Mouse (Mus musculus) adrenal gland, adult 2 months (tissue): ENCODE results near the gene Ankdd1a. TPM values are rescaled to one million over a fixed set of nuclear protein-coding genes. Genes with fewer than 3 reads are reported as not detected.

Source experiments
- DNase-seq: peaks from one replicate; pipeline ENCODE4 v3.0.0; 2021
- polyA plus RNA-seq: library from polyadenylated mRNA; depleted of rRNA; stranded (reverse); fragments of >200 nt; gene quantifications from 2 replicates; pipeline ENCODE4 v1.2.3, GENCODE M21; 2012
- total RNA-seq, 2 experiments: library from RNA; stranded (reverse); gene quantifications; 2 replicates each; pipeline ENCODE4 v1.2.3; 2021

Ankdd1a gene
- total and polyA plus RNA-seq, 3 experiments: 0.32 to 3.3 (median 0.45) TPM

DNA sequence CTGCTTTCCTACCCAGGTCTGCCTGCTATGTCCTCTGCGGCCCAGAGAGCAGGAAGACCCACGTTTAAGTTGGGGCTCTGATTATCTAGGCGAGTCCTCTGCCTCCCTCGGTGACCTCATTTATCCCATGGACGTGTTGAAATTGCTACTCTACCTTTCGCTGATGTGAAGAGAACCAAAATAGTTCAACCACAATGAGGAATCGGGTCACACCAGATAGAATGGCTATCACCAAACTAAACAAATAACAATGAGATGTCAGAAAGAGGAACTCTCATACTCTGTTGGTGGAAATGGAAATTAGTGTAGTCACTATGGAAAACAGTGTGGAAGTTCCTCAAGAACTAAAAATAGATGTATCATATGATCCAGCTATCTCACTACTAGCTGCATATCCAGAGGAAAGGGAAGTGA lies 22.1 kb upstream of the Ankdd1a start:
- no peak for DNase-seq

DNA sequence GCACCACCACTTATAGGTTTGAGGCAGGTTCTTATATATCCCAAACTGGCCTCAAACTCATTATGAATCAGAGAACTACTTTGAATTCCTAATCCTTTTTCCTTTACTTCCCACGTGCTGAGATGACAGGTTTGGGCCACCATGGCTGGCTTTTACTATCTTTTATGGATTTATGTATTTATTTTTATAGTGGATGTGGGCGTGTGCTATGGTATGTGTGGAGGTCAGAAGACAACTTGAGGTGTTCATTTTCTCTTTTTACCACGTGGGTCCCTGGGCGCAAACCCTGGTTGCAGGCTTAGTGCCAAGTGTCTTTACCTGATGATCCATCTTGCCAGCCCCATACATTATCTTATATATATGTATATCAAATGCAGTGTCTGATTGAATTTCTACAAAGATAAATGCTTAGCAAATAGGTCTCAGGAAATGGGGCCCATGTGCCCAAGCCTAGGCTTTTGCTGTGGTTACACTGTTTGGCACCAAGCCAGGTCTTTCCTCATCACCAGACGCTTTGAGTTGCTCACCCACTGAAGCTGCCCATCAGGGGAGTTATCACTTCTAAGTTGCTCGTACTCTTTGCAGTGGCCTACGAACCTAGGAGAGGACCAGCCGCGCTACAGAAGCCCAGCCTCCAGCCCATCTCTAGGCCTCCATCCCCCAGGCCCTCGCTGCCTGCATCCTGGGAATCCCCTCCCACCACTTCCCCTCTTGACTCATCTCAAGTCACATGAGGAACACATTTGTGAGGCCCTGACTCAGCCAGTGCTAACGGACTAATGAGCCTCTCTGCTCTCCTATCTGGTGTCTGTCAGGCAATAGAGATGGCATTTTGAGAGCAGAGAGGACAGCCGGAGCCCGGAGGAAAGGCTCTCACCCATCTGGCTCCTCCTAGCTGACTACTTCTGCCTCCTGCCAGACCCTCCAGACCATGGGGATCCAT lies 21.4 kb upstream of the Ankdd1a start:
- peak; percentile 86 for DNase-seq

DNA sequence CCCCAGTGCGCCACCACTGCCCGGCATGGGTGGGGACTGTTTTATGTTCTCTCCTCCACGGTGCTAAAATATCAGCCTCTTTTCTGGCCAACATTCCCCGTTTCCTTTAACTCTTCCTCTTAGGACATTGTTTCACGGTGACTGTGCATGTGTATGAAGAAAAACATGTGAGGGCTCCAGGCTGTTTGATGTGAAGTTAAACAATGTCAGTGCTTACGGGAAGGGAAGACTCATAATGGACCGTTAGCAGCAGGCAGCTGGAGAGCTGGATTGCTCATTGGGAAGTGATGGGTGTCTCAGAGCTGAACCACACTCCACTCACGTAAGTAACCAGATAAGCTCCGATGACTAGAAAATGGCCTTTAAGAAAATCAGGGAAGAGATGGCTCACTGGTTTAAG lies 19.7 kb upstream of the Ankdd1a start:
- no peak for DNase-seq

DNA sequence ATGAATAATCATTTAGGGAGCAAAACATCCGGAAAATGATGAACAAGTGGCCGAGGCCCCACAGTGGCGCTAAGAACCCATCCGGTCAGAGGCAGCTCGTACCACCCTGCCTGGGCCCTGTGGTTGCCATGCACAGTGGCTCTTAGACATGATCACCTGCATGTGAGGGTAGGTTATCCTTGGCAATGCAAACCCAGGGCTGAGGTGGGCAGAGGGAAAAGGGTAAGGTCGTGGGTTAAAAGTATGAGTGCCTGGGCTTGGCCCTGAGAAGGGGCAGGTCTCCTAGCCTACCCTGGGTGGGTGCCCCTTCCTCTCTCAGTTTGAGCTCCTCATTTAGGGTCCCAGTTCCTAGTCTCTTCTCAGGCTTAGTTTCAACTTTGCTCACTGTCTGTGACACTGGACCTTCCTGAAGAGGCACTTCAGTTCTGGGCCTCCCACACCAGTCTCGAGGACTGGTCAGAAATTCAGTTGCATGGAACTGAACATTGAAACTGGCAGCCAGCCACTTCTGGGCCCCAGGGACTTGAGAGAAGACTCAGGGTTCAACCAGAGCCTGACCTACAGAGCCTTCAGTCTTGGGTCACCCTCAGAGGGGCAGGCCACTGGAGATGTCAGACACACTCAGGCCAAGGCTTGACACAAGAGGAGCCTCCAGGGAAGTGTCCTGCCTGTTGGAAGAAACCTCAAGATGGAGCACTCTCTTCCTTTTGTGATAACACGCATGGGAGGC lies 18.1 kb upstream of the Ankdd1a start:
- DNase-seq: no peak

DNA sequence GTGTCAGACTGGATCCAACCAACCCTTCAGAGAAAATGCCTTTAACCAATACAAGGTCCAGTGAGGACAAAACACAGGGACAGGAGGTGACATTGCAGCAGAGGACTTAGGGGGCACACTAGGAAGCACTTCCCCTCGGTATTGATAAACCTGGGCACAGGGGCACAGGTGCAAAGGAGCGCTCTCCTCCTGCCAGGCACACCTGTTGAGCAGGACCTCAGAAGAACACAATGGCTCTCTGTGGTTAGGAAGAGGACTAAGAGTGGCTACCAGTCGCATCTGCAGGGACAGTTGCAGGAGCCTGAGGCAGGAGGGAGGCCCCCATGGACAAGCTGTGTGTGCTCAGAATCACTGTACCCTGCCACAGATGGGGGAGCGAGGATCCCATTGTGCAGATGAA lies 16.5 kb upstream of the Ankdd1a start:
- DNase-seq: no peak

DNA sequence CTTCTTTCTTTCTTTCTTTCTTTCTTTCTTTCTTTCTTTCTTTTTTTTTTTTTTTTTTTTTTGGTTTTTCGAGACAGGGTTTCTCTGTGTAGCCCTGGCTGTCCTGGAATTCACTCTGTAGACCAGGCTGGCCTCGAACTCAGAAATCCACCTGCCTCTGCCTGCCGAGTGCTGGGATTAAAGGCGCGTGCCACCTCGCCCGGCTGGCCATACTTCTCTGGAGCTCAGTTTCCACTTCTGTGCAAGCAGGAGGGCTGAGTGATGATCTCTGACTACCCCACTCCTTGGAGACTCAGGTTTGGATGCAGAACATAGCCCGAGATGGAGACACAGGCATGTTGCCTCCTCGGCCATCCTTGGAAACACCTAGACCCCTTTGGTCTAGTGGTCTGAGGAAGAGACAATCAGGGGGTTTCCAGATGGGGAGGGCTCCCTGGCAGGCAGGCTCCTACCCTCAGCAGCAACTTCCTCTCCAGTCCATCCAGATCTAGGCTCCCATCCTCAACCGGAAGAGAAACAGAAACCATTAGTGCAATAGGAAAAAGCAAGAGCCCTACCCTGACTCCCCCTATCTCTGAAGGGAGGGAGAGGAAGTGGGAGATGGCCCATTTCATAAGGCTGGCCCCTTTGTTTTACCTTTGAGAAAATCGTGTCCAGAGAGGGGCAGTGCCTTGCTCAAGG lies 15.9 kb upstream of the Ankdd1a start:
- no peak for DNase-seq

DNA sequence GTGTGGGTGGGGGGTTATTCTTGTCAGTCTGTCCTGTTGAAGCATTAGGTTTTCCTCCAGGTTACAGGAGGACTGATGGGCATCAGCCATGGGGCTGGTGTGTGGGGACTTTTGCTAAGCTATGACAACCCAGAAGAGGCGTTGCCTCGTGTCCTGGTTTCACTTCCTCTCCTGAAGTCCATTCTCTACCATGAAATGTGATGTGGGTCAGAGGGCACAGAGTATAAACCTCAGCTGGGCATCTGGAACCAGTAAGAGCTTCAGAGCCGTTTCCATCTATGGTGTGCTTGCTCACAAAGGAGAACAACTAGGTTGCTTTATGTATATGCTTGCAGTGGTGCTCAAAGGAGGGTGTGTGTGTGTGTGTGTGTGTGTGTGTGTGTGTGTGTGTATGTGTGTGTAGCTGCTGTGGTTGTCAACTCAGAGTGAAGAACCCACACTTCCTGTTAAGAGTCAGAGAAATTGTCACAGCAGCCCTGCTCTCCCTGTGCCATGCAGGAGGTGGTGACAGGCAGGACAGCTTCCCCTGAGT lies 15.3 kb upstream of the Ankdd1a start:
- DNase-seq: no peak

DNA sequence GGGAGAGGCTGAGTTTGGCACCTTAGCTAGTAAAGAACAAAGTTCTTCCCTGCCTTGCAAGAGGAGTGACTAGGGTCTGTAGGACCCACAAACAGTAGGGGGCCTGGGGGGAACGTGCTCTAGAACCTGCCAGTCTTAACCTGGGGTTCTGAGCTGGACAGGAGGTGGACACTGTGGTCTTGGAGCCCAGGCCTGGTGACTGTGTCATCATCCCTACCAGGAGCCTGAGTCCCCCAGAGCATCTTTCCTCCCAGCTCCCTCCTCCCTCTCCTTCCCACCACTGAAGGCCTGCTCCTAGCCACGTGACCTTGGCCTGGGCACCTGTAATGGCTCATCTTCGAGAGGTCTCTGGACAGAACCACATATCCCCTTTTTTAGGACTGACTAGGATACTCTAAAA lies 14.1 kb upstream of the Ankdd1a start:
- DNase-seq: no peak

DNA sequence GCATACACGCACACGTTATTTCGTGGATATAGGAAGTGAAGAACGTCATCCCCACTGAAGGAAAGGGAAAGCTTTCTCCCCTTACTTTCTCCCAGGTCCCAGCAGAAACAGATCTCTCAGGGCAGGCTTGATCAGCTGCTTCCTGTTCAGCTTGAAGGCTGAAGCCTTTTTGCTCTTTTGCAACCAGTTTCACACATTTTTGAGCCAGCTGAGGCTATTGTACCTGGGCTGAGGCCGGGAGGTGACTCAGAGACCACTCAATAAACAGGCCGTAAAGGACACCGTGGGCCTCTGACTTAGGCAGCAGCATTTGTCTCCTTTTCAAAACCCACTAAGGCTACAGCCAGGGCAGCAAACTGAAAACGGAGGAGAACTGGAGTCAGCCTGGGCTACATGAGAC lies 13.0 kb upstream of the Ankdd1a start:
- DNase-seq: no peak

DNA sequence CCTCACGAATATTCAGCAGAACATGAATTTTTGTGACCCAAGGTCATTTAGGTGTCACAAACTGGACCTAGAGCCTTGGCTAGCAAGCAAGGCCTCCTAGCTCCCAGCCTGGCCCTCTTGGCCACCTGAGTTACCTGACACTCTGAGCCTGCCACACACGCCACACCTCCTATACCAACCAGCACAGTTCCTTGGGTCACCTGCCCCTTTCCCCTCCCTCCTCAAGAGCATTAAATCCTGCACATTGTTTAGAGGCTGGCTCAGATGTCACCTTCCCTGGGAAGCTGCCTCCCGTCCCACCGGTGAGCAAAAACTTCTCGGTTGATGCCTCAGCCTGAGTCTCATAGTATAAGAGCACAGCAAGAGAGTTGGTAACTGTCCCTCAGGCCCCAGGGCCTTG lies 11.3 kb upstream of the Ankdd1a start:
- no peak for DNase-seq

DNA sequence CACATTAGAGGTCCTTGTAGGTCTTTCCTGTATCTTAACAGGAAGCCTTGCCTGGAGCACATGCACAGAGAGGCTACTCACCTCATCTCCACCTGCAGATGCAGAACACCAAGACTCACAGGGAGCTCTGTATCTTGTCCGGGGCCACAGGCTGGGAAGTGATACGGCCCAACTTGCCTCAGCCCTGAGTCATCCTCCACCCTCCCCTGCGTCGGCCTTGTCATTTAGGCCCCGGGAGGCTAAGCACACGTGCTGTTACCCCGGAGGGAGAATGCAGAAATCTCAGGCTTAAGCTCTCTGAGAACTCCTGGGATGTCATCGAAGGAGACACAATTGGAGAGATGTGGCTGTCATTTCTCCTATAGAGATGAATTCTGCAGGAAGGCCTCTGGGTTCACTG lies 9.7 kb upstream of the Ankdd1a start:
- DNase-seq: peak; percentile 89

DNA sequence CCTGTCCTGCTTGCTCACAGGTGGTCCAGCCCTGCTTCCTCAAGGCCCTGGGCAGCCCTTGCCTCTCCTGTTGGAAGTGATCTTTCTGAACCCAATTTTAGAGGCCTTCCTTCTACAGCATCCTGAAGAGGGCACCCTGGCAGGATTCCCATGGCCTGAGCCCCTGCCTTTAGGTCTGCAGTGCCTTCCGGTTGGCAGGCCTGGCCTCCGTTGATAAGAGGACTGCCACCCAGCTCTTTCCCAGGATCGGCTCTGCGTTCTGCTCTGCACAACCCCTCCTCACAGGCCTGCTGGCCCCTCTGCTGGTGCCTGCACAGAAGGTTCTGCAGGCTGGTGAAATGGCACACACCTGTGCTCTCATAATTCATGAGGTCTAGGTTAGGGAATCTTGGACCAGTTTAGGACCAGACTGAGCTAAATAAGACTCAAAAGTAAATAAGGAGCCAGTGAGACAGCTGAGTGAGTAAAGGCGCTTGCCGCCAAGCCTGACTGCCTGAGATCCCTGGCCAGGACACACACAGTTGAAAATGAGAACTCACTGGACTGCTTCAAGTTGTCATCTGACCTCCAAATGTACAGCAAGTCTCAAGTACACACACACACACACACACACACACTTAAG lies 8.5 kb upstream of the Ankdd1a start:
- DNase-seq: no peak

DNA sequence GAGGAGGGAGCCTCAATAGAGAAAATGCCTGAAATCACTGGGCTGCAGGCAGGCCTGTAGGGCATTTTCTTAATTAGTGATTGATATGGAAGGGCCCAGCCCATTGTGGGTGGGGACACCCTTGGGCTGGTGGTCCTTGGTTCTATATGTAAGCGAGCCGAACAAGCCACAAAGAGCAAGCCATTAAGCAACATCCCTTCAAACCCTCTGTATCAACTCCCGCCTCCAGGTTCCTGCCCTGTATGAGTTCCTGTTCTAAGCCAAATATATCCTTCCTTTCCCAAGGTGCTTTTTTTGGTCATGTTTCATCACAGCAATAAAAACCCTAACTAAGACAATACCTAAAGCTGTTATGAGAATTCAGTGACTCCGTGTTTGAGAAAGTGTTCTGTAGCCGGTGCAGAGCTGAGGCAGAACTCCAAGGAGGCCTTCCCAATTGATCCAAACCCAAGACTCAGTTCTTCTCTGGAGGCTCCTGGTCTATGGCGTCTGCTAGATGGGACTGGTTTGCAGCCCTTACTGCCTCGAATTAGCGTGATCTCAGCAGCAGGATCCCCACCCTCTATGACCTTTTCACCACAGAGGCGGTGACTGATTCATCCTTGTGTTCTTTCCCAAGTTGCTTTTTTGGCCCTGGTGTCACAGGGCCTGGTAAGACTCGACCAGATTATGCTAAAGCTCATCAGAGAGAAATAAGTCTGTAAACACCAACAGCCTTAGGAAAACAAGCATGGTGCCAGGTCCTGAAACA lies 5.6 kb upstream of the Ankdd1a start:
- DNase-seq: peak; percentile 72

DNA sequence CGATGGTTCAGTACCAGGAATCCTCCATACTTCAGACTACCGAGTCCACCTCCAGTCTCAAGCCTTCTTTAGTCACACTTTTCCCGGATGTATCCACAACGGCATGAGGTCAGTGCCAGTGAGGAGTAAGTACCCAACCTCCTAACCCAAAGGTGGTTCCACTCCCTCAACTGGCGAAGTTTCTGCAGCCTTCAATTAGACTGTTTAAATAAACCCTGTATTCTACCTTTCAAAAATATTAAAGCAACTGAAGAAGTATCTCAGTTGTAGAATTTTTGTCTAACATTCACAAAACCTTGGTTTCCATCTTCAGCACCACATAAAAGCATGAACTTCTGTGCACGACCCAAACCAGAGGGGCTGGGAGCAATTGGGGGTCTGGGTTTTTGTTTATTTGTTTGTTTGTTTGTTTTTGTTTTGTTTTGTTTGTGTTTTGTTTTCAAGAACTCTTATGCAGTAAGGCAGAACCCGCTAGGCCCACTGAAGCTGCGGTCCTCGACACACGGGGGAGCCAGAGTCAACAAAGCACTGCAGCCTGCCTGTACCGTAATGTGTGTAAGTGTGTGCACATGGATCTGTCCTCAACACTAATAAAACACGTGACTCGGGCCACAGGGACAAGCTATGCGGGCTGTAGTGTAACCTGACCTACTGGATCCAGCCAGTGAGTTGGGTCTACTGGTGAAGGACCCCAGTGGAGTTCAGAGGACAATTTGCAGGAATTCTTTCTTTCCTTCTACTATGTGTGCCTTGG lies 3.8 kb upstream of the Ankdd1a start:
- DNase-seq: peak; percentile 87

DNA sequence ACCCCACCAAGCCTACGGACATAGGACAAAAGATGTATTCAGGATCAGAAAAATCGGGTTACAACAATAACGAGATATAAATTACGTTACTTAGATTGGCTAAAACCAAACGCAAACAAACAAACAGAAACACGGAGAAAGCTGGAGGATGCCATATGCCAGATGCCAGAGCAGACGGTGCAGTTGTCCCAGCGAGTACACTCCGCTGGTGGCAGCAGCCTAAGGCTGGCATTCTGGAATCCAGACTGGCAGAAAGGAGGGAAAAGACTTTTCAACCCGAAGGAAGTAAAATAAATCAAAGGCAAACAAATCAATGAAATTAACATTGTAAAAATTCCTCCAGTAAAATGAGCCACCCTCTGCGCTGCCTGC lies 498 bp upstream of the Ankdd1a start:
- DNase-seq: no peak

DNA sequence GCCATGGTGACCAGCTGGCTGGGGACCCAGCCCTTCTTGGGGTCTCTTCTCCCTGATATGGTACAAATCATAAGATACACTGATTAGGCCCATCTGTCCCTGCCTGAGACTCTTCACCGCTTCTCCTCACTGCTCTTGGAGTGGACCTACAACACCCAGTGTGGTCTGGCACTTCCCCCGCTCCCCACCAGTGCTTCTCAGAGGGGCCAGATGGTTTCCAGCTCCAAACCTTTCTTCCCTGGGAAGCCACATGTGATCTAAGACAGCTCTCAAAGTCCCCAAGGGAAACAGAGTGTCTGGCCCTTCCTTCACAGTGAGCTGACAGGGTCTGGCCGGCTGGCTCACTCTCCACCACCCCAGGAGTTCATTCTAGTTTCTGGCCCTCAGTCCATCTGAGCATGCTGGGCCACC lies 5.1 kb downstream of the Ankdd1a start:
- no peak for DNase-seq

DNA sequence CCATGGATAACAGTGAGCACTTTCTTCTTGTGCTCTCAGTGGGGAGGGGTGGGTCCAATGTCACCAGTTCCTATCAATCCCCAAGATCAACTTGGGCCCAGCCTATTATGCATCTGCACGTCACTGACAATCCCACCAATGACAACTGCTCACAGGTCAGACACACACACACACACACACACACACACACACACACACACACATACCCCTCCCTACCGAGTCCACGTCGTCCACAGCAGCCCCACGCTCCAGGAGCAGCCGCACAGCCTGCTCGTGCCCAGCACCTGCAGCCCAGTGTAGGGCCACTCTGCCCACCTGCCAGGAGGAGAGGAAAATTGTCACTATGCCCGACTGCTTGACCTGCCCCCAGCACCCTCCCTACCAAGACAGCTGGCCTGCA lies 5.6 kb downstream of the Ankdd1a start:
- DNase-seq: no peak

DNA sequence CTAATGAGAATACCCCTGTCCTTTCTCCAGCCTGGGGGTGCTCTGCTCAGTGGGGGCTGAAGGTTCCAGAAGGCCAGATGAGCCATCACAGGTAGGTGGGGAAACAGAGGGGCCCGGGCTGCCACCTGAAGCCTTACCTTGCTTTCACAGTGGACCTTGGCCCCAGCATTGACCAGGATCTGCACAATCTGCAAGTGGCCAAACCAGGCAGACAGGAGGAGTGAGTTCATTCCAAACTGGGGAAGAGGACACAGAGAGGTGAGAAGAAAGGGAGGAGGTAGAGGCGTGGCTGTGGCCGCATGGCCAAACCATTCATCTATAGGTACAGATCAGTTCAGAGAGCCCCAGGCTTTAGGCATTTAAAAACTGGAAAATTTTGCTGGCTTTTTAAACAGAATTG lies 7.5 kb downstream of the Ankdd1a start:
- DNase-seq: no peak

DNA sequence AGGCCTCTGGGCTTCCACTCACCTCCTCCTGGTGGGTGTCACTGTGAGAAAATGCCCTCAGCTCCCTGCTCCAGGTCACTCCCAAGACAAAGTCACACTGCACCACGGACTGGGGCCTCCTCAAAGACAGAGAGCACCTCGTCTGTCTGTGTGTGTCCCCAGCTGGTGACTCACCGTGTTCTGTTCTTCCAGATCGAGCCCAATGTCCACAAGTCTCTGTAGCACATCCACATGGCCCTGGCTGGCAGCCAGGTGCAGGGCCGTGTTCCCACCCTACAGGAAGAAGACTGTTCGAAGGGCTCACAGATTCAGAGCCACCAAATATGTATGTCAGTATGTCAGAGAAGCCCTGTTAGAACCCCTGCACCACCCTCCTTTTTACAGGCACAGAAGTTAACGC lies 11.5 kb downstream of the Ankdd1a start:
- no peak for DNase-seq

DNA sequence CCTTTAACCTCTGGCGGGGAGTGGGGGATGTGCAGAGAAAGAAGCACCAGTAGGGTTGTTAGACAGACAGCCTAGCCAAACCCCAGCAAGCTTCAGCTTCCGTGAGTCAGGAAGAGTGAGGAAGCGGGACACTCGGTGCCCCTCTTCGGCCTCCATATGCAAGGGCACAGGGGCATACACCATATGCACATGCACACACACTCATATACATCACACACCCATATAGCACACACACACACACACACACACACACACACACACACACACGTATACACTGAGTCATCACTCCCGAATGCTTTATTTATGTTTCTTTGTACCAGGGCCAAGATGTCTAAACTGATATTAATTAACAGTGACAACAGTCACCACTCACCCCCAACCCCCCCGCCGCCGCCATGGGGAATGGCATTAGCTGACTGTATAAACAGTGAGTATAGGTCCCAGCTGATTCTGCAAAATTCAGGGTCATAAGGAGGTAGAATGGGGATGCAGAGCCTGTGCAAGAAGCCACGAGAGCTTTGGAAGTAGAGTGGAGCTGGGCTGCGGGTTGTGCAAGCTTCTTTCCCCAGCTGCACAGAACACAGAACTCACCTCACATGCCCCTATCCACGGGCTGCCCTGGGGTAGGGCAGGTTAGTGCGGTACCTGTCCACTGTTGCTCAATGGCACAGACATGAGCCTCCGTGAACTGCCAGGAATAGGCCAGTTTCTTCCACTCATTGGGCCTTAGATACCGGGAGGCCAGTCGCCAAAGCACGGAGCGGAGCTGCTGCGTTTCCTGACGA lies 17.1 kb downstream of the Ankdd1a start:
- no peak for DNase-seq
